Mouse (Mus musculus): ENCODE results near the gene Haghl.

- TF ChIP-seq POLR2A (IDR thresholded peaks at IDR 0.05; ENCODE audit: extremely low read depth, insufficient read depth, low read length) (peak; percentile 86), CTCF (IDR thresholded peaks at IDR 0.05; ENCODE audit: extremely low read depth, insufficient read depth, low read length) (no peak)
Observed at GRCm38 (mm10) chr17:25791843-25792527, 6.5 kb upstream of the Haghl start.
